In the genomic region with DNA sequence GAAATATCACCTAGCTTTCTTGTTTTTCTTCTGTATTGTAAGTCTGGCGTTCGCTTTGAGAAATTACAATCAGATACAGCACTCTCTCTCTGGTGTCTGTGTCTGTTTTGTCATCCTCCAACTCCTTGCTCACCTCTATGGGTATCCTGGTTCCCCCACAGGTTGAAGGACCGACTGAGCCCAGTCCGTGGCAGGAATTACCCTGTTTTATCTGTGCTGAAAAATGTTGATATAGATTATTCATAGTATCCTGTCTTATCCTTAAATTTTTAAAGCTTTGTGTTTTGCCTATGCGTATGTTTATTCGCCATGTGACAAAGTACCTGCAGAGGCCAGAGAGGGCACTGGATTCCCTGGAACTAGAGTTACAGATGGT, we compare ENCODE assay signal across 19 mouse cellular contexts.
"Had no signal": no experiment of that assay in that cellular context is flagged by ENCODE, and none has a peak within 500 bp of the region (broad histone marks: within the 10 kb centered on the region; RNA-seq: fewer than 3 reads in every experiment).

No protein-coding gene starts in this region.

- ATAC-seq: liver, embryonic 12.5 days had no signal

- H3K27ac ChIP-seq: kidney, postnatal 0 days; layer of hippocampus, adult 2 months; limb, embryonic 10.5 days; limb, embryonic 13.5 days; liver, embryonic 12.5 days; liver, embryonic 15.5 days; lung, embryonic 15.5 days; midbrain, embryonic 10.5 days had no signal

- H3K9me3 ChIP-seq: limb, embryonic 10.5 days; limb, embryonic 13.5 days; liver, embryonic 12.5 days; liver, embryonic 15.5 days; lung, embryonic 15.5 days; megakaryocyte, embryonic 14.5 days; midbrain, embryonic 10.5 days had no signal

- H3K4me3 ChIP-seq: layer of hippocampus, adult 2 months; limb, embryonic 10.5 days; limb, embryonic 13.5 days; liver, embryonic 12.5 days; liver, embryonic 15.5 days; lung, embryonic 15.5 days; megakaryocyte, embryonic 14.5 days; midbrain, embryonic 10.5 days had no signal

- H3K27me3 ChIP-seq: limb, embryonic 13.5 days; liver, embryonic 12.5 days; liver, embryonic 15.5 days; lung, embryonic 15.5 days; megakaryocyte, embryonic 14.5 days had no signal

- H3K9ac ChIP-seq: limb, embryonic 13.5 days; liver, embryonic 12.5 days; liver, embryonic 15.5 days; lung, embryonic 15.5 days had no signal

- DNase-seq: kidney, postnatal 25 days; layer of hippocampus, adult 9-11 months; layer of hippocampus, postnatal 36 days; liver; lung, adult 18-20 months; lung, postnatal 10 days; lung, postnatal 36 days; midbrain, embryonic 14.5 days; thymus, adult 18-20 months; thymus, postnatal 4 days had no signal

- H3K4me2 ChIP-seq: limb, embryonic 13.5 days; liver, embryonic 12.5 days; liver, embryonic 15.5 days; lung, embryonic 15.5 days had no signal
